Mouse (Mus musculus): ENCODE data around the gene Olfr1357. TPM values are rescaled to one million over a fixed set of nuclear protein-coding genes. Genes with fewer than 3 reads are reported as not detected.
A peak's percentile ranks its signal among the peaks of the same experiment; 100 is the strongest.
"Not testable (repeated sequence)": the region's sequence is repeated elsewhere in the genome, so short reads cannot be mapped to it uniquely, and the experiment has no call there.

Olfr1357 gene
- not detected in 2 replicates for polyA plus RNA-seq (2015; fragmentation: Nextera tagmentation; extraction: Ambion mirVana)

GRCm38 (mm10) chr10:78617974-78618373 is at the start of gene Olfr1357:
Olfr1357 (minus strand) TSS chr10:78618074.
- Histone ChIP-seq H3K4me1 (replicated peaks) (no peaks in the 10 kb centered on the region), H3K27me3 (replicated peaks) (no peaks in the 10 kb centered on the region), H3K4me3 (replicated peaks) (no peak within 1 kb of the TSS), H3K9me3 (no peaks in the 10 kb centered on the region), H3K27ac (no peak within 1 kb of the TSS), H3K4me2 (replicated peaks) (no peak within 1 kb of the TSS), H3K9ac (no peak within 1 kb of the TSS), H3K36me3 (no peaks in the 10 kb centered on the region)
- ATAC-seq = no peak
- 83% methylated on average over 1 of the region's 1 CpGs for WGBS

GRCm38 (mm10) chr10:78666696-78667095 is 48.8 kb upstream of the Olfr1357 start:
- not testable (repeated sequence) for H3K36me3 ChIP-seq; H3K4me3 ChIP-seq (replicated peaks); H3K9me3 ChIP-seq; H3K9ac ChIP-seq; H3K27me3 ChIP-seq (replicated peaks); H3K4me2 ChIP-seq (replicated peaks); H3K27ac ChIP-seq; ATAC-seq; H3K4me1 ChIP-seq (replicated peaks)
- 92% methylated on average over 10 of the region's 10 CpGs for WGBS

- H3K4me2 ChIP-seq (replicated peaks) = no peak overlapping the region
- H3K27ac ChIP-seq = no peak overlapping the region
- no peaks in the 10 kb centered on the region for H3K36me3 ChIP-seq
- no peaks in the 10 kb centered on the region for H3K9me3 ChIP-seq
- H3K9ac ChIP-seq = no peak overlapping the region
- WGBS = 73% methylated on average over 1 of the region's 1 CpGs
- no peaks in the 10 kb centered on the region for H3K4me1 ChIP-seq (replicated peaks)
- no peaks in the 10 kb centered on the region for H3K27me3 ChIP-seq (replicated peaks)
- peak; percentile 68 for ATAC-seq
- H3K4me3 ChIP-seq (replicated peaks) = no peak overlapping the region
Measured at GRCm38 (mm10) chr10:78664546-78664945, 46.7 kb upstream of the Olfr1357 start.

GRCm38 (mm10) chr10:78661198-78661597 is 43.3 kb upstream of the Olfr1357 start:
- Histone ChIP-seq H3K36me3 (no peaks in the 10 kb centered on the region), H3K27me3 (replicated peaks) (no peaks in the 10 kb centered on the region), H3K4me2 (replicated peaks) (no peak overlapping the region), H3K9me3 (no peaks in the 10 kb centered on the region), H3K27ac (no peak overlapping the region), H3K4me3 (replicated peaks) (no peak overlapping the region), H3K4me1 (replicated peaks) (no peaks in the 10 kb centered on the region), H3K9ac (no peak overlapping the region)
- 60% methylated on average over 1 of the region's 1 CpGs for WGBS
- no peak for ATAC-seq

GRCm38 (mm10) chr10:78632311-78632710 is 14.4 kb upstream of the Olfr1357 start:
- Histone ChIP-seq H3K4me2 (replicated peaks) (no peak overlapping the region), H3K27ac (no peak overlapping the region), H3K4me3 (replicated peaks) (no peak overlapping the region), H3K27me3 (replicated peaks) (no peaks in the 10 kb centered on the region), H3K9me3 (no peaks in the 10 kb centered on the region), H3K9ac (no peak overlapping the region), H3K36me3 (no peaks in the 10 kb centered on the region), H3K4me1 (replicated peaks) (no peaks in the 10 kb centered on the region)
- 6% methylated on average over 6 of the region's 6 CpGs for WGBS
- no peak for ATAC-seq

GRCm38 (mm10) chr10:78630194-78630593 is 12.3 kb upstream of the Olfr1357 start:
- H3K4me1 ChIP-seq (replicated peaks) = no peaks in the 10 kb centered on the region
- ATAC-seq = no peak
- H3K9ac ChIP-seq = no peak overlapping the region
- no peaks in the 10 kb centered on the region for H3K27me3 ChIP-seq (replicated peaks)
- H3K4me3 ChIP-seq (replicated peaks) = no peak overlapping the region
- 78% methylated on average over 4 of the region's 4 CpGs for WGBS
- no peaks in the 10 kb centered on the region for H3K9me3 ChIP-seq
- no peaks in the 10 kb centered on the region for H3K36me3 ChIP-seq
- H3K27ac ChIP-seq = no peak overlapping the region
- H3K4me2 ChIP-seq (replicated peaks) = no peak overlapping the region

GRCm38 (mm10) chr10:78623143-78623542 is 5.3 kb upstream of the Olfr1357 start:
- H3K4me2 ChIP-seq (replicated peaks); ATAC-seq: not testable (repeated sequence)
- WGBS = 69% methylated on average over 3 of the region's 3 CpGs

GRCm38 (mm10) chr10:78607602-78608001 is 10.3 kb downstream of the Olfr1357 start:
- H3K27ac ChIP-seq = no peak overlapping the region
- H3K36me3 ChIP-seq = no peaks in the 10 kb centered on the region
- no peaks in the 10 kb centered on the region for H3K4me1 ChIP-seq (replicated peaks)
- no peak overlapping the region for H3K9ac ChIP-seq
- no peak for ATAC-seq
- H3K4me2 ChIP-seq (replicated peaks) = no peak overlapping the region
- H3K4me3 ChIP-seq (replicated peaks) = no peak overlapping the region
- WGBS = 72% methylated on average over 3 of the region's 3 CpGs
- H3K27me3 ChIP-seq (replicated peaks) = no peaks in the 10 kb centered on the region
- H3K9me3 ChIP-seq = no peaks in the 10 kb centered on the region

More at GRCm38 (mm10) chr10:78623143-78623542, 5.3 kb upstream of the Olfr1357 start:
- H3K27ac ChIP-seq; H3K9ac ChIP-seq; H3K4me1 ChIP-seq (replicated peaks); H3K27me3 ChIP-seq (replicated peaks); H3K9me3 ChIP-seq; H3K36me3 ChIP-seq; H3K4me3 ChIP-seq (replicated peaks): not testable (repeated sequence)

GRCm38 (mm10) chr10:78605080-78605479 is 12.8 kb downstream of the Olfr1357 start:
- Histone ChIP-seq H3K27me3 (replicated peaks) (no peaks in the 10 kb centered on the region), H3K27ac (no peak overlapping the region), H3K9me3 (no peaks in the 10 kb centered on the region), H3K9ac (no peak overlapping the region), H3K4me2 (replicated peaks) (no peak overlapping the region), H3K4me3 (replicated peaks) (no peak overlapping the region), H3K4me1 (replicated peaks) (no peaks in the 10 kb centered on the region), H3K36me3 (no peaks in the 10 kb centered on the region)
- ATAC-seq = no peak
- 42% methylated on average over 3 of the region's 3 CpGs for WGBS

GRCm38 (mm10) chr10:78599865-78600264 is 18.0 kb downstream of the Olfr1357 start:
- Histone ChIP-seq H3K9me3 (no peaks in the 10 kb centered on the region), H3K4me3 (replicated peaks) (no peak overlapping the region), H3K36me3 (no peaks in the 10 kb centered on the region), H3K27ac (no peak overlapping the region), H3K4me2 (replicated peaks) (no peak overlapping the region), H3K4me1 (replicated peaks) (no peaks in the 10 kb centered on the region), H3K9ac (no peak overlapping the region), H3K27me3 (replicated peaks) (no peaks in the 10 kb centered on the region)
- no peak for ATAC-seq
- 83% methylated on average over 5 of the region's 5 CpGs for WGBS

- no peak for ATAC-seq
- H3K27ac ChIP-seq = no peak overlapping the region
- no peak overlapping the region for H3K4me2 ChIP-seq (replicated peaks)
- no peaks in the 10 kb centered on the region for H3K4me1 ChIP-seq (replicated peaks)
- H3K9ac ChIP-seq = no peak overlapping the region
- no peak overlapping the region for H3K4me3 ChIP-seq (replicated peaks)
- no peaks in the 10 kb centered on the region for H3K36me3 ChIP-seq
- H3K27me3 ChIP-seq (replicated peaks) = no peaks in the 10 kb centered on the region
- no peaks in the 10 kb centered on the region for H3K9me3 ChIP-seq
Measured at GRCm38 (mm10) chr10:78594566-78594965, 23.3 kb downstream of the Olfr1357 start.

- H3K27ac ChIP-seq = no peak overlapping the region
- H3K27me3 ChIP-seq (replicated peaks) = no peaks in the 10 kb centered on the region
- H3K36me3 ChIP-seq = peaks cover 2% of the 10 kb centered on the region; the same call in 1 of the 2 replicates
- H3K9ac ChIP-seq = no peak overlapping the region
- WGBS = 68% methylated on average over 6 of the region's 6 CpGs
- no peak overlapping the region for H3K4me2 ChIP-seq (replicated peaks)
- no peaks in the 10 kb centered on the region for H3K9me3 ChIP-seq
- ATAC-seq = no peak
- no peak overlapping the region for H3K4me3 ChIP-seq (replicated peaks)
- H3K4me1 ChIP-seq (replicated peaks) = no peaks in the 10 kb centered on the region
Measured at GRCm38 (mm10) chr10:78594157-78594556, 23.7 kb downstream of the Olfr1357 start.

GRCm38 (mm10) chr10:78593736-78594135 is 24.1 kb downstream of the Olfr1357 start:
- no peak overlapping the region for H3K4me3 ChIP-seq (replicated peaks)
- WGBS = 76% methylated on average over 5 of the region's 5 CpGs

More at GRCm38 (mm10) chr10:78593736-78594135, 24.1 kb downstream of the Olfr1357 start:
- Histone ChIP-seq H3K4me2 (replicated peaks) (no peak overlapping the region), H3K36me3 (peaks cover 6% of the 10 kb centered on the region), H3K27me3 (replicated peaks) (no peaks in the 10 kb centered on the region), H3K27ac (no peak overlapping the region), H3K9ac (no peak overlapping the region), H3K4me1 (replicated peaks) (no peaks in the 10 kb centered on the region), H3K9me3 (no peaks in the 10 kb centered on the region)
- ATAC-seq = no peak

Data from intestine, embryonic 15.5 days (tissue).